Mouse (Mus musculus) intestine, embryonic 14.5 days (tissue): ENCODE data around the gene Cacnb3. TPM values are rescaled to one million over a fixed set of nuclear protein-coding genes. Genes with fewer than 3 reads are reported as not detected.

Experiments
- ATAC-seq: fragments of 200-750 bp; cut with Nextera tagmentation; replicated peaks from 2 replicates; pipeline ENCODE4 v1.8.0; 2017; ENCODE audit warnings: low read depth, moderate number of reproducible peaks, moderate TSS enrichment, moderate library complexity; ENCODE audit not compliant: low FRiP score, low TSS enrichment
- DNase-seq: peaks from one replicate; pipeline ENCODE4 v3.0.0-alpha.2; 2018; ENCODE audit warnings: low spot score
- H3K27ac ChIP-seq: fragments of 300-500 bp; sonication (generic); 2 replicates; pipeline ENCODE4 v1.5.1; 2014; ENCODE audit warnings: low read depth, mild to moderate bottlenecking, control low read depth
- H3K27me3 ChIP-seq: fragments of 300-500 bp; sonication (generic); replicated peaks from 2 replicates; pipeline ENCODE4 v1.6.1; 2014; ENCODE audit warnings: low read length, control low read depth; ENCODE audit not compliant: control insufficient read depth, insufficient read depth
- H3K36me3 ChIP-seq: fragments of 300-500 bp; sonication (generic); 2 replicates; pipeline ENCODE4 v1.6.1; 2014; ENCODE audit warnings: low read length, control low read depth; ENCODE audit not compliant: control insufficient read depth, insufficient read depth
- H3K4me1 ChIP-seq: fragments of 300-500 bp; sonication (generic); replicated peaks from 2 replicates; pipeline ENCODE4 v1.6.1; 2014; ENCODE audit warnings: low read length, control low read depth, mixed read lengths; ENCODE audit not compliant: control insufficient read depth, insufficient read depth
- H3K4me2 ChIP-seq: fragments of 300-500 bp; sonication (generic); 2 replicates; pipeline ENCODE4 v1.6.1; 2014; ENCODE audit warnings: low read length
- H3K4me3 ChIP-seq: fragments of 300-500 bp; sonication (generic); 2 replicates; pipeline ENCODE4 v1.5.1; 2014; ENCODE audit warnings: low read depth, low read length, control low read depth, mixed read lengths
- H3K9ac ChIP-seq: fragments of 300-500 bp; sonication (generic); 2 replicates; pipeline ENCODE4 v1.6.1; 2014; ENCODE audit warnings: mild to moderate bottlenecking, low read length
- H3K9me3 ChIP-seq: fragments of 300-500 bp; sonication (generic); 2 replicates; pipeline ENCODE4 v1.6.1; 2016; ENCODE audit warnings: low read length, control low read depth; ENCODE audit not compliant: control insufficient read depth
- WGBS: fragments of 180-500 bp; shearing (Covaris S2); extraction: QIAGEN DNeasy Blood & Tissue Kit; methylation state at CpG from one replicate; pipeline ENCODE4 v1.1.7; 2014; 5-methylcytosine and 5-hydroxymethylcytosine counted together
- polyA plus RNA-seq: library from polyadenylated mRNA; unstranded; fragments of >200 nt; fragmentation: Nextera tagmentation; extraction: Ambion mirVana; gene quantifications from 2 replicates; pipeline ENCODE4 v1.2.1, GENCODE M21; 2014

The Cacnb3 gene
- polyA plus RNA-seq, 1 experiment from 2014 or later, result 31.5 TPM

DNA sequence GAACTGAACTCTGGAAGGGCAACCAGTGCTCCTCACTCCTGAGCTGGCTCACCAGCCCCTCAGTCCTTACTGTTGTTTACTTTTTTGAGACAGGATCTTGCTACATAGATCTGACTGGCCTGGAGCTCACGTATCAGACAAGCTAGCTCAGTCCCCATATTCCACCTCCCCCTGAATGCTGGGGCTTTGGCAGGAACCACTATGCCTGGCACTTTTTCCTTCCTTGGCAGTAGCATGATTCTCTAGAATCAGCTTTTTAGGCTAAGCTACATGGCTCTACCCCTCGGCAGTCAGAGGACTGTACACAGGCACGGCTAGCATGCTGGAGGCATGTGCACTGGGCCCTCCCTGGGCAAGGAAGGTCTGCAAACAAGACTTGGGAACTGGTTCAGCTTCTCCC lies 17.4 kb downstream of the Cacnb3 start:
- no peaks in the 10 kb centered on the region for H3K9me3 ChIP-seq
- H3K9ac ChIP-seq, result no peak overlapping the region
- ATAC-seq (no peak), DNase-seq (no peak)
- no peak overlapping the region for H3K27ac ChIP-seq
- no peak overlapping the region for H3K4me2 ChIP-seq
- H3K4me3 ChIP-seq, result no peak overlapping the region
- H3K27me3 ChIP-seq, result no peaks in the 10 kb centered on the region
- 89% methylated on average over 3 of the region's 3 CpGs for WGBS
- H3K4me1 ChIP-seq, result no peaks in the 10 kb centered on the region
- H3K36me3 ChIP-seq, result peaks cover 100% of the 10 kb centered on the region

DNA sequence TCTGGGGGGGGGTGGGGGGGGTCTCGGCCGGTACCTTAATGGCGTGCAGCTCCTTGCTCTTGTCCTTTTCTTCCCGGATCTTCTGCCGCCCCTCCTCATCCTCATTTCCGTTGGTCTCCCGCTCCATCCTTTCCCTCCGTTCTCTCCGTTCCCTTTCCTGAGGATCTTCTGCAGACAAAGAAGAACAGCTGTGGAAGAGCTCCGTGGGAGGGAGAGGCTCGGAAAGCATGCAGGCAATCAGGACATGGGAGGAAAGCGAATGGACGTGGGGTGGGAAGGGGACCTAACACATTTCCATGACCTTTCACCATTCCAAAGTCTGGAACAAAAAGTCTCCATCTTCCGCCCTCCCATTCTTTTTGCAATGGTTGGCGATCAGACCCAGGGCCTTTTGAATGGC lies 20.8 kb downstream of the Cacnb3 start:
- ATAC-seq, result no peak
- Histone ChIP-seq H3K36me3 (peaks cover 100% of the 10 kb centered on the region), H3K4me3 (no peak overlapping the region), H3K27ac (no peak overlapping the region), H3K9me3 (no peaks in the 10 kb centered on the region), H3K27me3 (no peaks in the 10 kb centered on the region), H3K4me2 (no peak overlapping the region), H3K9ac (no peak overlapping the region), H3K4me1 (no peaks in the 10 kb centered on the region)
- no peak for DNase-seq
- WGBS, result 94% methylated on average over 15 of the region's 15 CpGs

- no peak for ATAC-seq
- no peak for DNase-seq
- 92% methylated on average over 8 of the region's 8 CpGs for WGBS
These were observed 21.5 kb downstream of the Cacnb3 start for GRCm38 (mm10) chr15:98652174-98652573.

GRCm38 (mm10) chr15:98656982-98657751 lies 26.5 kb downstream of the Cacnb3 start:
- no peak overlapping the region for H3K4me2 ChIP-seq
- WGBS, result 83% methylated on average over 15 of the region's 15 CpGs

More at GRCm38 (mm10) chr15:98652174-98652573, 21.5 kb downstream of the Cacnb3 start:
- Histone ChIP-seq H3K36me3 (peaks cover 100% of the 10 kb centered on the region), H3K4me3 (no peak overlapping the region), H3K27ac (no peak overlapping the region), H3K4me1 (no peaks in the 10 kb centered on the region), H3K9me3 (no peaks in the 10 kb centered on the region), H3K27me3 (no peaks in the 10 kb centered on the region), H3K9ac (no peak overlapping the region), H3K4me2 (no peak overlapping the region)

GRCm38 (mm10) chr15:98662198-98662566 lies 31.5 kb downstream of the Cacnb3 start:
- under 1% methylated on average over 14 of the region's 14 CpGs for WGBS
- peak overlapping the region; percentile 90 for H3K9ac ChIP-seq
- no peak for DNase-seq

More at GRCm38 (mm10) chr15:98656982-98657751, 26.5 kb downstream of the Cacnb3 start:
- peaks cover 4% of the 10 kb centered on the region; the same call in 1 of the 2 replicates for H3K4me1 ChIP-seq
- H3K9me3 ChIP-seq, result no peaks in the 10 kb centered on the region
- H3K9ac ChIP-seq, result no peak overlapping the region
- H3K36me3 ChIP-seq, result peaks cover 69% of the 10 kb centered on the region
- no peaks in the 10 kb centered on the region for H3K27me3 ChIP-seq
- H3K27ac ChIP-seq, result no peak overlapping the region
- no peak for DNase-seq
- no peak for ATAC-seq
- no peak overlapping the region for H3K4me3 ChIP-seq

DNA sequence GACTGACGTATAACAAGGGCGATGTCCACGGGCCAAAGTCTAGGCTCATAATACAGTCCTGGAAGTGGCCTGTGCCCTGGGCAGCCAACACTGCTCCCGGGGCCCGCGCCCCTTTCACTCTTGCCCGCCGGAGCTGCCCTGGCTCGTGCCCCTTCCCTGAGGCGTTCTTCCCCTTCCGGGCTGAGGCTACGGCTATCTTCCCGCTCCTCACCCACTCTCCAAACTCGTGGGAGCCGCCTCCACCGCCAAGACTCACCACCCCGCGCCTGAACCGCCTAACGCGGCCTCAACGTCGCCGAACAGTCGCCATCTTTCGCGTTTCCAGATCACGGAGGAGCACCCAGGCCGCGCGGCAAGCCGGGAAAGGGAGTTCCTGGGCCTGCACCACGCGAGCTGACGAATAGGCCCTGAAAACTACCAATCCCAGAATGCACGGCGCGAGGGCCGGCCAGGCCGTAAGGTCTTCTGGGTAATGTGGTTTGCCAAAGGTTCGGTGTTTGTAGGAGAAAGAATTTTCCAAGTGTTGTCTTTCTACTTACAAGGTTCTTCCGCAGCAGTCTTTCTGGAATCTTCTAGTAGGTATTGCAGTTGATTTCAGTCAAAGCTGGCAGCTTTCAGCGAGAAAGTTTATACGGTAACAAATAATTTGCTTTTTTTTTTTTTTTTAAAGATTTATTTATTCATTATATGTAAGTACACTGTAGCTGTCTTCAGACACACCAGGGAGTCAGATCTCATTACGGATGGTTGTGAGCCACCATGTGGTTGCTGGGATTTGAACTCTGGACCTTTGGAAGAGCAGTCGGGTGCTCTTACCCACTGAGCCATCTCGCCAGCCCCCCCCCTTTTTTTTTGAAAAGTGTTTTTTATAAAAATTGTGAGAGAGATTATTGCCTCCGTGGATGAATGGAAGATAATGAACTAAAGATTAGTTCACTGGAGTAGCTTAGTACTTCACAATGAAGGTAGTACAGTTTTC lies 32.2 kb downstream of the Cacnb3 start, which contains the start of gene Ddx23:
Gene Ddx23 (minus strand): TSS at position 328 of the 979 bp plus-strand sequence.
- ATAC-seq (peak; percentile 94), DNase-seq (peak; percentile 95)
- H3K27me3 ChIP-seq, result no peaks in the 10 kb centered on the region
- H3K27ac ChIP-seq, result peak within 1 kb of the TSS; percentile 91
- 3% methylated on average over 47 of the region's 48 CpGs for WGBS
- peaks cover 12% of the 10 kb centered on the region for H3K36me3 ChIP-seq
- H3K4me2 ChIP-seq, result peak within 1 kb of the TSS; percentile 88
- H3K9me3 ChIP-seq, result no peaks in the 10 kb centered on the region
- peak within 1 kb of the TSS; percentile 87 for H3K4me3 ChIP-seq
- H3K4me1 ChIP-seq, result peaks cover 4% of the 10 kb centered on the region; the same call in 1 of the 2 replicates
- peak within 1 kb of the TSS; percentile 90 for H3K9ac ChIP-seq

More at GRCm38 (mm10) chr15:98662198-98662566, 31.5 kb downstream of the Cacnb3 start:
- Histone ChIP-seq H3K36me3 (peaks cover 19% of the 10 kb centered on the region), H3K27ac (peak overlapping the region; percentile 91), H3K9me3 (no peaks in the 10 kb centered on the region), H3K4me3 (peak overlapping the region; percentile 87), H3K27me3 (no peaks in the 10 kb centered on the region), H3K4me1 (peaks cover 4% of the 10 kb centered on the region; the same call in 1 of the 2 replicates), H3K4me2 (peak overlapping the region; percentile 88)
- no peak; the same call in 1 of the 2 replicates for ATAC-seq

DNA sequence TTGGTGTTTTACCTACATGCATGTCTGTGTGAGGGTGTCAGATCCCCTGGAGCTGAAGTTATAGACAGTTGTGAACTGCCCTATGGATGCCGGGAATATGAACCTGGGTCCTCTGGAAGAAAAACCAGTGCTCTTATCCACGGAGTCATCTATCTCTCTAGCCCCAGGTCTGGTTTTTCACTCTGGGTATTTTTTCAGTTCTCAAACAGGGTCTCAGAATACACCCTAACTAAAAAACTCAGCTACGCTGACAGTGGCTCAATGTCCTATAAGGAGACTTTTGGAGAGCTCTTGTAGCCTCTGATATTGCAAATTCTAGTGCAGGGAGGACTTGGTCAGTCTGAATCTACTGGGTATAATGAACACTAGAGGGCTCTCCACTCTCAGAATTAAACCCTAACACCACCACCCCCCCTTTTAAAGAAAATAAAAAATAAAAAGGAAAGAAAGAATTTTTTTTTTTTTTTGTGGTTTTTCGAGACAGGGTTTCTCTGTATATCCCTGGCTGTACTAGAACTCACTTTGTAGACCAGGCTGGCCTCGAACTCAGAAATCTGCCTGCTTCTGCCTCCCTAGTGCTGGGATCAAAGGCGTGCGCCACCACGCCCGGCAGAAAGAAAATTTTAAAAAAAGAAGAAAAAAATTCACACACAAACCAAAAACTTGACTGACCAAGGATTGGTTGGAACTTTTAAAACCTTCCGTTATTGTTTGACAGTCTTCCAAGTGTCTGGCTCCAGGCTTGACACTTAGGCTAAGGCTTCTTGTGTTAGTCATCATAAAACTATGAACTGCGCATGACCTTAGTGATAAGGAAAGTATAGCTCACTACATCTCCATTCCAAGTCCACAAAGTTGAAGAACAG lies 33.6 kb downstream of the Cacnb3 start:
- DNase-seq (no peak), ATAC-seq (no peak)
- no peaks in the 10 kb centered on the region for H3K36me3 ChIP-seq
- peaks cover 4% of the 10 kb centered on the region; the same call in 1 of the 2 replicates for H3K4me1 ChIP-seq
- H3K4me3 ChIP-seq, result no peak overlapping the region
- 76% methylated on average over 11 of the region's 11 CpGs for WGBS
- H3K4me2 ChIP-seq, result no peak overlapping the region
- H3K9ac ChIP-seq, result no peak overlapping the region
- no peaks in the 10 kb centered on the region for H3K27me3 ChIP-seq
- no peak overlapping the region for H3K27ac ChIP-seq
- no peaks in the 10 kb centered on the region for H3K9me3 ChIP-seq

GRCm38 (mm10) chr15:98672592-98672991 lies 42.0 kb downstream of the Cacnb3 start:
- no peaks in the 10 kb centered on the region for H3K36me3 ChIP-seq
- H3K27me3 ChIP-seq, result peaks cover 38% of the 10 kb centered on the region
- H3K9ac ChIP-seq, result no peak overlapping the region
- DNase-seq, result no peak
- no peak overlapping the region for H3K4me2 ChIP-seq
- no peak for ATAC-seq
- no peak overlapping the region for H3K27ac ChIP-seq
- no peaks in the 10 kb centered on the region for H3K9me3 ChIP-seq
- 0 out of 2 replicates have a peak, but pooled peaks cover 2% of the 10 kb centered on the region for H3K4me1 ChIP-seq
- H3K4me3 ChIP-seq, result no peak overlapping the region
- WGBS, result 58% methylated on average over 4 of the region's 4 CpGs
